Mouse (Mus musculus) limb, embryonic 10.5 days (tissue): ENCODE data around the gene AI854703. TPM values are rescaled to one million over a fixed set of nuclear protein-coding genes. Genes with fewer than 3 reads are reported as not detected.

Experiments used
- DNase-seq: peaks from one replicate; pipeline ENCODE4 v3.0.0-alpha.2; 2017; ENCODE audit warnings: low spot score
- H3K27ac ChIP-seq: fragments of 300-500 bp; sonication (generic); 2 replicates; pipeline ENCODE4 v1.5.1; 2016; ENCODE audit warnings: mild to moderate bottlenecking
- H3K27me3 ChIP-seq: fragments of 300-500 bp; sonication (generic); 2 replicates; pipeline ENCODE4 v1.6.1; 2016; ENCODE audit warnings: low read depth, mild to moderate bottlenecking; ENCODE audit not compliant: poor library complexity, severe bottlenecking
- H3K36me3 ChIP-seq: fragments of 300-500 bp; sonication (generic); 2 replicates; pipeline ENCODE4 v1.6.1; 2016; ENCODE audit warnings: mild to moderate bottlenecking, moderate library complexity
- H3K4me1 ChIP-seq: fragments of 300-500 bp; sonication (generic); 2 replicates; pipeline ENCODE4 v1.6.1; 2016
- H3K4me3 ChIP-seq: fragments of 300-500 bp; sonication (generic); 2 replicates; pipeline ENCODE4 v1.5.1; 2016; ENCODE audit warnings: mild to moderate bottlenecking, moderate library complexity
- H3K9me3 ChIP-seq: fragments of 300-500 bp; sonication (generic); replicated peaks from 2 replicates; pipeline ENCODE4 v1.6.1; 2016; ENCODE audit warnings: mild to moderate bottlenecking
- WGBS: fragments of 180-500 bp; shearing (Covaris S2); methylation state at CpG from one replicate; pipeline ENCODE4 v1.1.7; 2016; 5-methylcytosine and 5-hydroxymethylcytosine counted together
- polyA plus RNA-seq: library from polyadenylated mRNA; unstranded; fragments of >200 nt; fragmentation: Nextera tagmentation; extraction: Ambion mirVana; gene quantifications from 2 replicates; pipeline ENCODE4 v1.2.1, GENCODE M21; 2016

AI854703 gene
- 1.1 and 1.3 TPM in 2 replicates for polyA plus RNA-seq

DNA sequence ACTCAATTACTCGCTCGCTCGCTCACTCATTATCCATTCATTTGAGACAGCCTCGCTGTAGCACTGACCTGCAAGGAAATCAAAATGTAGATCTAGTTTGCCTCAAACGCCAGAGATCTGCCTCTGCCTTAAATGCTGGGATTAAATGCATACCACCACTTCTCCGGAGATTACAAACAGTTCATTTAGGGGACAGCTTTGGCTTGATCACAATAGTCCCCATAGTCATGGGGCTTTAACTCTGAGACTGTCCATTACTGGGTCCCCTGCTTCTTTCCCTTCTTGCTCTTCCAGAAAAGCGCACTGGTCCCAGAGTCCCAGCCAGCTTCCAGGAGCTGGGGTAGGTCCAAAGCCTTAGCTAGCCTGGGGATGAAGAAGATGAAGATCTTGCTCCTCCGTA is at the start of gene AI854703:
Gene AI854703, plus strand, starts transcription at position 301 of the 400 bp plus-strand sequence.
- Histone ChIP-seq H3K27ac (peak within 1 kb of the TSS; percentile 32), H3K9me3 (no peaks in the 10 kb centered on the region), H3K4me3 (peak within 1 kb of the TSS; percentile 58), H3K4me1 (peaks cover 35% of the 10 kb centered on the region), H3K27me3 (peaks cover 58% of the 10 kb centered on the region), H3K36me3 (peaks cover 6% of the 10 kb centered on the region)
- WGBS = 39% methylated on average over 8 of the region's 8 CpGs
- no peak for DNase-seq

DNA sequence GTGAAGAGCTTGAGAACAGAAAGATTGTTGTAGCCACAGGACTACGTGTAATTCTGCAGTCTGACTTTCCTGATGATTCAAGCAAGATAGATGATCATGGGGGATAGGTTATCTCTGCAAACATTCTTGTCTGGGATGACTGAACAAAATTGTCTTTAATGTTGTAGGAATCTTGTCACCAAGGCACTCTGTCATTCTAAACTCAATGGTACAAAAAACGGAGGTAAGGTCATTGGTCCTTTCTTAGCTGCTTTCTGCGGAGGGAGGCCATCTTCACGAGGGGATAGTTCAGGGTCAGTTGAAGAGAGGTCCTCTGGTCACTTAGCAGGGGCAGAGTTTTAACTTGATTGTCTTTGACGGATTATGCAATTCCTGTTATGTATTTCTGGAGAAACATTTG is 47.8 kb upstream of the AI854703 start:
- peaks cover 10% of the 10 kb centered on the region for H3K4me1 ChIP-seq
- H3K4me3 ChIP-seq = no peak overlapping the region
- H3K9me3 ChIP-seq = no peaks in the 10 kb centered on the region
- no peak for DNase-seq
- no peaks in the 10 kb centered on the region for H3K36me3 ChIP-seq
- no peak overlapping the region for H3K27ac ChIP-seq
- H3K27me3 ChIP-seq = no peaks in the 10 kb centered on the region
- WGBS = 52% methylated on average over 5 of the region's 5 CpGs

DNA sequence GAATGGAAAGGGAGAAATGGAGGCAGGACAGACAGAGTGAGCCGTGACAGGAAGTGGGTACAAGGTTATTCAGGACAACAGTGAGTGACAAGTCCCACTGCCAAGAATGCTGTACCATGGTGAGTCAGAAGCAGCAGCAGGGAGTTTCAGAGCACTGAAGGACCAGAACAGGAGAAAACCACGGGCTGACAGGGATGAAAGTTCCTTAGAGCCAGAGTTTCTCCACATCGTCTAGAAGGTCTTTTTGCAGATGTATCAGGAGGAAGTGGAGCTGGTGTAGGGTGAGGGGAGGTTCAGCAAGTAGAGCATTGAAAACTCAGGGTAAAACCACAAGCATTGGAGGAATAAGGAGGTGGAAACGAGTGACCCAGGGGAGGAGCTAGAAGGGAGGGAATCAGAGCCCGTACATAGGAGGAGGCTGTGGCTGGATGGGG is 47.3 kb upstream of the AI854703 start:
- WGBS = 36% methylated on average over 5 of the region's 5 CpGs
- Histone ChIP-seq H3K4me1 (peaks cover 6% of the 10 kb centered on the region; the same call in 1 of the 2 replicates), H3K9me3 (no peaks in the 10 kb centered on the region), H3K36me3 (no peaks in the 10 kb centered on the region), H3K27me3 (no peaks in the 10 kb centered on the region), H3K27ac (no peak overlapping the region), H3K4me3 (no peak overlapping the region)
- DNase-seq = no peak

DNA sequence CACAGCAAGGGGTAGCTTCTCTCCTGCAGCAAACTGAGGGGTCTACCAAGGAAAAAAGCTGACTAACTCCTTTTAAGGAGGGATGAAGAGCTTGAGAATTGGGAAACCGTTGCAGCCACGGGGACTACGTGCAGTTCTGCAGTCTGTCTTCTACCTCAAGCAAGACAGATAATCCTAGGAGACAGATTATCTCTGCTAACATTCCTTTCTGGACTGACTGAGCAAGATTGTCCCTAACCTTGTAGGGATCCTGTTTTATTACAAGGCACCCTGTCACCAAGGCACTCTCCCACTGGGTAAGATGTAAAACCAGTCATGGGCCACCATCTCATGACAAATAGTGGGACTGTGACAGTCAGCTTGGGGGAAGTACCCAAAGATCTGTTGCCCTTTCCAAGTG is 45.3 kb upstream of the AI854703 start:
- WGBS = 66% methylated on average over 3 of the region's 3 CpGs
- Histone ChIP-seq H3K27ac (no peak overlapping the region), H3K4me3 (no peak overlapping the region), H3K36me3 (no peaks in the 10 kb centered on the region), H3K4me1 (peaks cover 6% of the 10 kb centered on the region; the same call in 1 of the 2 replicates), H3K9me3 (no peaks in the 10 kb centered on the region), H3K27me3 (no peaks in the 10 kb centered on the region)
- DNase-seq = no peak

DNA sequence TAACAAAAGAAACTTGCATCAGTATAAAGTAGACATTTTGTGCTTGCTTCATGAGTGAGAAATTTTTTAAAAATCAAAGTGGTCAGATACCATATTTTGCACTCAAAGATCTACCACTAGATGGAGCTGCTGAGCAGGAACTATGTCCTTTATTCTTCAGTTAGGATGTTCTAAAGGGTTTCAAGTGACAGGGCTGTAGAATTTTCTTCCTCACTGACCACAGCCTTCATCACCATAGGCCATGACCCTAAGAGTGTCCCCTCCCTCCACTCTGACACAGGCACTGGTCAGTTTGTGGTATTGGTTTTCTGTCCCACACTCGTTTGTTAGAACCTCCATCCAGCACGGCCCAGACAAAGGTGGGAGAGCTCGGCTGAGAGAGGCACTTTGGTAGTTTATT is 44.5 kb upstream of the AI854703 start:
- Histone ChIP-seq H3K4me1 (peaks cover 6% of the 10 kb centered on the region; the same call in 1 of the 2 replicates), H3K9me3 (no peaks in the 10 kb centered on the region), H3K36me3 (no peaks in the 10 kb centered on the region), H3K4me3 (no peak overlapping the region), H3K27ac (no peak overlapping the region), H3K27me3 (no peaks in the 10 kb centered on the region)
- DNase-seq = no peak
- WGBS = 83% methylated on average over 3 of the region's 3 CpGs

DNA sequence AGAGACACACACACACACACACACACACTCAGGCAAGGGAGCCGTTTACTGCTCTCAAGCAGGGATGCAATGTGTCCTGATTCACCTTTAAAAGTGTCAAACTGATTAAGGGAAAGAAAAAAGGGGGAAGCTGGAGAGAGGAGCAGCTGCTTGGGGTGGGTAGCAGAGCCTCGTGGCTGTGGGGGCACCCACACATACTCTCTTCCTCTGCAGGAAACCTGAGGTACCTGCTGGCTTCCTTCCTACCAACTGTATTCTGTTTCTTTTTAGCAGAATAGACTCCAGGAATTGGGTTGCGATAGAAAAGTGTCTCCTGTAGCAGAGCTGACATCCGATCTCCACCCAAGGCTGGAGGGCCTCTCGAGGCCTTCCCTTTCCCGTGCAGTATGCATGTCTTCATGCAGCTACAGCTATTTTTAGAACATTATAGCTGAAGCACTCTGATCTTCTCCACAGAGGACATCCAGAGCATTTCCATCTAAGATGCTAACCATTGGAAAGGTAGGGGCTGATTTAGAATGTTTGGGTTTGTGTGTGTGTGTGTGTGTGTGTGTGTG is 37.3 kb upstream of the AI854703 start, which contains the start of gene Gm45021:
Gene Gm45021, plus strand, starts transcription at position 417 of the 557 bp plus-strand sequence.
- Histone ChIP-seq H3K27me3 (no peaks in the 10 kb centered on the region), H3K4me3 (no peak within 1 kb of the TSS), H3K4me1 (peaks cover 19% of the 10 kb centered on the region), H3K36me3 (no peaks in the 10 kb centered on the region), H3K9me3 (no peaks in the 10 kb centered on the region), H3K27ac (no peak within 1 kb of the TSS)
- WGBS = 53% methylated on average over 6 of the region's 6 CpGs
- no peak for DNase-seq

DNA sequence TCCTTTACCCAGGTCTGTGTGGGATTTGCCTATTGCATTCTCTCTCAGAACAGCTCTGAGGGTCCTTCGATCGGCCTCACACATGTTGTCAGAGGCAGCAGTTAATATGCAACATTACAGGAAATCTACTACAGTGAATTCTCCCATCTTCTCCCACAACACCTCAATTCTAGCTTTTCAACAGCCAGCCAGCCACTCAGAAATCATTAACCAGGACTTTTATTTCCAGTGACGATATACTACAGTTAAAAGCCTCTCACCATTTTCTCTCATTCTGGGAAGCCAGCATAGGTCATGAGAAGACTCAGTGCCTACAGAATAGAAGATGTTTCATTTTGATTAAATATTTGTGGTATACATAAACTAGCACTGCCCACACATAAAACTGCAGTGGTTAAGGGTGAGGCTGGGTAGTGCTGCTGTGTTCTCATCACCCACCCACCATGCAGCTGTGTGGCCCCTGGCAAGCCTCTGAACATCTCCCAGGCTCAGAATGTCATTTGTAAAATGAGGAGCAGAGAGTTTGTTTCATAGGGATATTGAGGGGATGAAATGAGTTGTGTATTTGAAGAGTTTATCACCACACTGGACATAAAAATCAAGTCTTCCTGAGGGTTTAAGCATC is 35.2 kb upstream of the AI854703 start:
- no peaks in the 10 kb centered on the region for H3K27me3 ChIP-seq
- no peak overlapping the region for H3K4me3 ChIP-seq
- no peak for DNase-seq
- peaks cover 5% of the 10 kb centered on the region for H3K9me3 ChIP-seq
- H3K4me1 ChIP-seq = peaks cover 32% of the 10 kb centered on the region
- peaks cover 15% of the 10 kb centered on the region for H3K36me3 ChIP-seq
- WGBS = 91% methylated on average over 3 of the region's 3 CpGs
- H3K27ac ChIP-seq = no peak overlapping the region

DNA sequence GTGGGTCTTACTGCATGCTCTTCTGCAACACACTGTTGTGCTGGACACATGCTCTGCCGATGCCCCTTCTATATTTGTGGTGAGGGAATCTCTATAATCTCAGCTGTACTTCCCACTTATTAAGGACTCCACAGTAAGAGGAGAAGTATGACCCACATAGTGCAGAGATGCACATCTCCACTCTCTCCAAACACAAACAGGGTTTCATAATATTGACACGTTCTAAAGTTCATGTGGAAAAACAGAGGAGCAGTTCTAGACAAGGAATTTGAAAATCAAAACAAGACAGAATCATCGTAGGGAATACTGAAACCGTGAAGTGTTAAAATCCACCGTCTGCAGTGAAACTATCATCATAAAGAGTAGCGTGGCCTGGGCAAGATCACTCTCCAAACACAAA is 34.7 kb upstream of the AI854703 start:
- peaks cover 32% of the 10 kb centered on the region for H3K4me1 ChIP-seq
- H3K4me3 ChIP-seq = no peak overlapping the region
- peaks cover 10% of the 10 kb centered on the region for H3K9me3 ChIP-seq
- H3K27ac ChIP-seq = no peak overlapping the region
- DNase-seq = no peak
- H3K36me3 ChIP-seq = peaks cover 20% of the 10 kb centered on the region
- H3K27me3 ChIP-seq = no peaks in the 10 kb centered on the region
- 91% methylated on average over 6 of the region's 6 CpGs for WGBS

DNA sequence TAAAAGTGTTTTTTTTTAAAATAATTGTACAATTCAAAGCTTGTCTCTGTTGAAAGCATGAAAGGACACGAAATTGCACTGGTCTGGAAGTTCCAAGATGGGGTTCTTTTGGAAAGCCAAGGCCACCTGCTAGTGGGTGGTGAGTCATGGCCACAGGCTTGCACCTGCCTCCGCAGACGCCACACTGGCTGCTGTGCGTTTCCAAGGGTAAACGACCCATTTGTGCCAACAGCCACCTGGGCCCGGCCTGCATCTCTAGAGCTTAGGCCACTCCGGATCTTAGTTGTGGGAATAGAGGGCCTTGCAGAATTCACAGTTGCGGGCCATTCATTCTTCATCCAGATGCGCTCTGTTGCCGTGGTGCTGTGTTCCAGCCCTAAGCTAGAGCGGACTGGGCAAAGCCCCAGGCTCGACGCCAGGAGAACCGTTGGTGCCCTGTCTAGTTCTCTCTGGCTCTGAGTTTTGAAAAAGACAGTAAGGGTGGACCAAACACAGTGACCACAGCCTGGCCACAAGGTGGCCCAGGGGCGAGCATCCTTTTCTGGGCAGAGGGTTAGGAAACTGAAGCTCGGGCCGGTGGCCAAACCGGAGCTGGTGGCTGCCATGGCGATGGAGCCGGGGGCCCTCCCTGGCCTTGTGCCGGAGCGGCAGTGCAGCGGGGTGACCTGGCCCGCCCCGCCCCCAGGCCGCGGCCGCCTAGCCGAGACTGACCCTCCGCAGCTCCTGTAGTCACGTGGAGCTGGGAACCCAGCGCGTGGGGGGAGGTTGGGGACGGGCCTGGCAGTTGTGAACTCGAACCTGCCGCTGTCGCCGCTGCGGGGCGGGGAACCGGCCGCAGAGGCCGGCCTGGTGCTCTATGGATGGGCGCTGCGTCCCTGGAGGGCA is 33.2 kb upstream of the AI854703 start, which contains the start of the genes Repin1 and Gm44965:
Gene Repin1, plus strand, starts transcription at position 726 of the 885 bp plus-strand sequence.
Gene Gm44965, plus strand, starts transcription at position 784 of the 885 bp plus-strand sequence.
- Histone ChIP-seq H3K27ac (peak within 1 kb of the TSS; percentile 97), H3K9me3 (peaks cover 22% of the 10 kb centered on the region), H3K27me3 (no peaks in the 10 kb centered on the region), H3K4me1 (peaks cover 32% of the 10 kb centered on the region), H3K36me3 (peaks cover 35% of the 10 kb centered on the region), H3K4me3 (peak within 1 kb of the TSS; percentile 90)
- DNase-seq = peak; percentile 95
- 7% methylated on average over 45 of the region's 45 CpGs for WGBS

DNA sequence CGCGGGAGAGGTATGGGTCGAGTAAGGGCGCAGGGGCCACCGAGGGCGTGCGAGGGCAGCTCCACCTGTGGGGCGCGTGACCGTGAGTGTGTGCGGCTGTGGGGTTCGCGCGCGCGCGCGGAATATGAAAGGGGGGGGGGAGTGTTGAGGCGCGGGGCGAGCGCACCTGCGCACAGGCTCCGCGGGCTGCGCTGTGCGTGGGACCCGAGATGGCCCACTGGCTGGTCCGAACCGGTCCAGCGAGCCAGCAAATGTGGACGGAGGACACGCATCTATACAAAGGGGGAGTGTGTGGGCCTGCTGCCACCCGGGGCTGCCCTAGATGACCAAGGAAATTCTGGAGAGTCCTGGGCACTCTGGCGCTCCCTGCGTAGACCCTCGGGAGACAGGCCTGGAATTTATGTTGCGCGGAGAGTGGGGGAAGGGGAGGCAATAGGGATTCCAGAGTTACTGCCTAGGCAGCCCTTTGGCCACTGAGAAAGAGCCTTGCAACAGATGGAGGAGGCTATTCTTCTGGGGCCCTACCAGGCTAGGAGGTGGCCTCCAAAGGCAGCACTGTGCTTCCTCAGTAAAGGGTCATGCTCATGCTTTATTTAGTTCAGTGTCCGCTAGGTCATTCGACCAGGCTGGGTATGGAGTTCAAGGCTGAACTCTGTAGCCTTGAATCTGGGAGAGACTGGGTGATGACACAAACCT is 32.4 kb upstream of the AI854703 start:
- no peaks in the 10 kb centered on the region for H3K27me3 ChIP-seq
- peaks cover 43% of the 10 kb centered on the region for H3K36me3 ChIP-seq
- H3K4me1 ChIP-seq = peaks cover 30% of the 10 kb centered on the region
- peak overlapping the region; percentile 90 for H3K4me3 ChIP-seq
- peak; percentile 75 for DNase-seq
- H3K9me3 ChIP-seq = peaks cover 22% of the 10 kb centered on the region
- WGBS = 1% methylated on average over 41 of the region's 41 CpGs
- H3K27ac ChIP-seq = peak overlapping the region; percentile 97

DNA sequence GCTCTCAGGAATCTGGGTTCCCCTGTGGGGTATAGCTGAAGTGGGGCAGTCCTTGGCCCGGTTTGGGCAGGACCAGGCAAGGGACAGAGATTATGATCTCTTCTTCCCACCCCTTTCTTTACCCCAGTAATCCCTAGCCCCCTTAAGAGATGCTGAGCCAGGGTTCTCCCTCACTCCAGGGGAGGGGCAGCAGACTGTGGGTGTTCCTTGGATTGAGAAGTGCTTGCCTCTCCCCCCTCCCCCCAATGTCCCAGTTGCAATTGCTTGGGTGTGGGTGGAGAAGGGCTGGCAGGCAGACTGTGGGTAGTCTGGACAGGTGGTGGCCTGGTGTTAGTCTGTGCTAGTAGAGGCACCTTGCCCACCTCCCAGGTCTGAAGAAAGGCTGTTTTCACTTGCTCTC is 31.3 kb upstream of the AI854703 start:
- Histone ChIP-seq H3K36me3 (peaks cover 54% of the 10 kb centered on the region), H3K27ac (peak overlapping the region; percentile 97), H3K27me3 (no peaks in the 10 kb centered on the region), H3K9me3 (peaks cover 22% of the 10 kb centered on the region), H3K4me1 (peaks cover 25% of the 10 kb centered on the region), H3K4me3 (peak overlapping the region; percentile 90)
- WGBS = 60% methylated on average over 1 of the region's 1 CpGs
- no peak for DNase-seq

DNA sequence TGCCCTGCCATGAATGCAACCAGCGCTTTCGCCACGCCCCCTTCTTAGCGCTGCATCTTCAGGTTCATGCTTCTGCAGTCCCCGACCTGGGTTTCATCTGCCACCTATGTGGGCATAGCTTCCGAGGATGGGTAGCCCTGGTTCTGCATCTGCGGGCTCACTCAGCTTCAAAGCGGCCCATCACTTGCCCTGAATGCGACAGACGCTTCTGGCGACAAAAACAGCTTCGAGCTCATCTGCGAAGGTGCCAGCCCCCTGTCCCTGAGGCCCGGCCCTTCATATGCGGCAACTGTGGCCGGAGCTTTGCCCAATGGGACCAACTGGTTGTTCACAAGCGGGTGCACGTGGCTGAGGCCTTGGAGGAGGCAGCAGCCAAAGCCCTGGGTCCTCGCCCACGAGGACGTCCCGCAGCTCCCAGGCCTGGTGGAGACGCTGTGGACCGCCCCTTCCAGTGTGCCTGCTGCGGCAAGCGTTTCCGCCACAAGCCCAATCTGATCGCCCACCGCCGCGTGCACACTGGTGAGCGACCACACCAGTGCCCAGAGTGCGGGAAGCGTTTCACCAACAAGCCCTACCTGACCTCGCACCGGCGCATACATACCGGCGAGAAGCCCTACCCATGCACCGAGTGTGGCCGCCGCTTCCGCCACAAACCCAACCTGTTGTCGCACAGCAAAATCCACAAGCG is 29.9 kb upstream of the AI854703 start:
- H3K9me3 ChIP-seq = peaks cover 22% of the 10 kb centered on the region
- WGBS = 94% methylated on average over 45 of the region's 45 CpGs
- 0 out of 2 replicates have a peak overlapping the region, but pooled peaks have one; percentile 12 for H3K4me3 ChIP-seq
- peaks cover 58% of the 10 kb centered on the region for H3K36me3 ChIP-seq
- H3K27me3 ChIP-seq = no peaks in the 10 kb centered on the region
- no peak for DNase-seq
- 0 out of 2 replicates have a peak overlapping the region, but pooled peaks have one; percentile 20 for H3K27ac ChIP-seq
- peaks cover 35% of the 10 kb centered on the region for H3K4me1 ChIP-seq
